Mouse (Mus musculus) bone marrow macrophage, adult 2 months (primary cell): ENCODE results near the gene Ckm.

ENCODE experiments used
- CTCF ChIP-seq: IDR thresholded peaks from 2 replicates; pipeline ENCODE4 v1.5.1; 2012; ENCODE audit warnings: low read depth, mild to moderate bottlenecking, low read length, moderate library complexity
- POLR2A ChIP-seq: IDR thresholded peaks from 2 replicates; pipeline ENCODE4 v1.6.1; 2012; ENCODE audit warnings: mild to moderate bottlenecking, low read depth, low read length, borderline replicate concordance

- no peak for TF ChIP-seq POLR2A
- no peak for TF ChIP-seq CTCF
These were observed 8.9 kb downstream of the Ckm start for GRCm38 (mm10) chr7:19413525-19413924.
